Mouse (Mus musculus) kidney, embryonic 16.5 days (tissue): ENCODE measurements around the gene Tnip1. TPM values are rescaled to one million over a fixed set of nuclear protein-coding genes. Genes with fewer than 3 reads are reported as not detected.

Experiments
- ATAC-seq: fragments of 200-750 bp; cut with Nextera tagmentation; 2 replicates; pipeline ENCODE4 v1.8.0; 2017; ENCODE audit warnings: moderate TSS enrichment; ENCODE audit not compliant: low FRiP score, low TSS enrichment
- H3K27ac ChIP-seq: fragments of 300-500 bp; sonication (generic); 2 replicates; pipeline ENCODE4 v1.5.1; 2014; ENCODE audit warnings: low read length
- H3K27me3 ChIP-seq: fragments of 300-500 bp; sonication (generic); 2 replicates; pipeline ENCODE4 v1.6.1; 2014; ENCODE audit warnings: low read length, control low read depth, mixed read lengths; ENCODE audit not compliant: insufficient read depth
- H3K36me3 ChIP-seq: fragments of 300-500 bp; sonication (generic); 2 replicates; pipeline ENCODE4 v1.6.1; 2014; ENCODE audit warnings: low read length, control low read depth, mixed read lengths; ENCODE audit not compliant: insufficient read depth
- H3K4me1 ChIP-seq: fragments of 300-500 bp; sonication (generic); 2 replicates; pipeline ENCODE4 v1.6.1; 2014; ENCODE audit warnings: low read length, control low read depth, mixed read lengths; ENCODE audit not compliant: insufficient read depth
- H3K4me2 ChIP-seq: fragments of 300-500 bp; sonication (generic); replicated peaks from 2 replicates; pipeline ENCODE4 v1.6.1; 2014; ENCODE audit warnings: low read depth, low read length
- H3K4me3 ChIP-seq: fragments of 300-500 bp; sonication (generic); 2 replicates; pipeline ENCODE4 v1.5.1; 2014; ENCODE audit warnings: mild to moderate bottlenecking, low read length
- H3K9ac ChIP-seq: fragments of 300-500 bp; sonication (generic); replicated peaks from 2 replicates; pipeline ENCODE4 v1.6.1; 2014; ENCODE audit warnings: low read length
- H3K9me3 ChIP-seq: fragments of 300-500 bp; sonication (generic); 2 replicates; pipeline ENCODE4 v1.6.1; 2016; ENCODE audit warnings: low read length, control low read depth
- WGBS: fragments of 180-500 bp; shearing (Covaris S2); extraction: QIAGEN DNeasy Blood & Tissue Kit; methylation state at CpG from one replicate; pipeline ENCODE4 v1.1.7; 2014; 5-methylcytosine and 5-hydroxymethylcytosine counted together
- polyA plus RNA-seq: library from polyadenylated mRNA; unstranded; fragments of >200 nt; fragmentation: Nextera tagmentation; extraction: Ambion mirVana; gene quantifications from 2 replicates; pipeline ENCODE4 v1.2.1, GENCODE M21; 2015

Gene Tnip1
- polyA plus RNA-seq, 1 experiment from 2014 or later, result 20.2 TPM

DNA sequence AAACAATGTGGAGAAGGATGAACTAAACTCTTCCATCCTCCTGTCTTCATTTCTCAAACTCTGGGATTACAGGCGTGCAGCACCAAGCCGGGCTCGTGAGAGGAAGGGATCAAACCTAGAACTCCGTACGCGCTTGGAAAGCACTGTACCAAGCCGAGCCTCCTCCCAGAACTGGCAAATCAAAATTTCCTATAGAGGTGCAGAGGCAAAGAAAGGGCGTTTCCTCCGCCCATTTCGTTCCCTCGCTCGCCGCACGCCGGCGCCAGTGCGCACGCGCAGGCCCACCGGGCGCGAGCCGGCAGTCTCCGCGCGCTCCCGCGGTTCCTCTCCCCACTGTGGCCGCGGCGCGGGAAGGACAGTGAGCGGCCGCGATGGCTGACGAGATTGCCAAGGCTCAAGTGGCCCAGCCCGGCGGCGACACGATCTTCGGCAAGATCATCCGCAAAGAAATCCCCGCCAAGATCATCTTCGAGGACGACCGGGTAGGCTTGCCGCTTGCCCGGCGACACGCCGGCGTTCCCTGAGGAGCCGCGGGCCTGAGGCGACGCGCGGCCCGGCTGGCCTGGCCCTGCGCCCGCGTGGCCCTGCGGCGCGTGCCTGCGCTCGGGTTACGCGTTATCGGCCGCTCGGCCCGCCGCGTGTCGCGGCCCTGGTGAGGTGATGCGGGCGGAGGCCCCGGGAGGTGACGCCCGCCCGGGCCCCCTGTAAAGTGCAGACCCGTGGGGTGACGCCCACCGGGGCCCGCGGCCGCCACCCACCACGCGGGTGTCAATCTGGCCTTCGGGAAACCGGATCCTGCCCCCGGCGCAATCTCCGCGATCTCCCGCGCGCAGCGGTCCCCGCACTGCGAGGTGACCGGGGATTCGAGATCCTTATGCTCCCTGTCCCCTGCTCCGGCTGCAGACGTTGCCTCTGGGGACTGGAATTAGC, 96.3 kb downstream of the Tnip1 start, which contains the start of gene Hint1:
TSS of gene Hint1 (plus strand) at position 265 of the 930 bp plus-strand sequence.
- peak within 1 kb of the TSS; percentile 91 for H3K4me3 ChIP-seq
- peak within 1 kb of the TSS; percentile 91 for H3K27ac ChIP-seq
- peak; percentile 83 for ATAC-seq
- peaks cover 14% of the 10 kb centered on the region for H3K36me3 ChIP-seq
- H3K9ac ChIP-seq, result peak within 1 kb of the TSS; percentile 98
- WGBS, result under 1% methylated on average over 100 of the region's 107 CpGs
- peak within 1 kb of the TSS; percentile 59 for H3K4me2 ChIP-seq
- H3K9me3 ChIP-seq, result no peaks in the 10 kb centered on the region
- peaks cover 23% of the 10 kb centered on the region for H3K4me1 ChIP-seq
- no peaks in the 10 kb centered on the region for H3K27me3 ChIP-seq

DNA sequence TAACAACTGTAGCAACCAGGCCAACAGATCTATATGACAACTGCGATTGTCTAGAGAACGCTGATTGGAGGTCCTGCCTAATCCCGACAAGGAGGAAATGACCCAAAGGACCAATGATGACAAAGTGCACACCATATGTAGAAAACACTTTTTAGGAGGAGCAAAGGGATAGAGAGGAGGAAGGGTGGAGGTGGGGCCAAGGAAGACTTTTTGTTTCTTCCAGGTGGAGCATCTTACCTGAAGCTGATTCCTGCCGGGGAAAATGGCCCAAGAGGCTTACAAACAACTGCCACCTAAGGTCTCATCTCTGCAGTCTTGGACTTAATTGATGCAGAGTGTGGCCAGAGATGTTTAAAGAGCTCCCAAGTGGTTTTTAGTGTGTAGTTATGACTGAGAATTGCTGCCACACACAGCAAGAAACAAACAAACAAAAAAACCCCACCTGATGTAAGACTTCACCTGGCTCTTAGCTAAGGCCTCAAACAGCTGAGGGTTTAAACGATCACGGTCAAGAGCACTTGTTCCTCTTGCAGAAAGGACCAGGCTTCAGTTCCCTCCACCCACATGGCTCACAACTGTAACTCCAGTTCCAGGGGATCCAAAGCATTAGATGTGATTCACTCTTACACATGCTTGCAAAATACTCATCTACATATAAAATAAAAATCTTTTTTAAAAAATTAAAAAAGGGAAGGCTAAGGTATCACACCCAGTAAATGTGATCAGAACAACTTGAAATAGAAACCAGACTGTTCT, 97.2 kb downstream of the Tnip1 start:
- Histone ChIP-seq H3K4me3 (peak overlapping the region; percentile 91), H3K9ac (peak overlapping the region; percentile 98)

DNA sequence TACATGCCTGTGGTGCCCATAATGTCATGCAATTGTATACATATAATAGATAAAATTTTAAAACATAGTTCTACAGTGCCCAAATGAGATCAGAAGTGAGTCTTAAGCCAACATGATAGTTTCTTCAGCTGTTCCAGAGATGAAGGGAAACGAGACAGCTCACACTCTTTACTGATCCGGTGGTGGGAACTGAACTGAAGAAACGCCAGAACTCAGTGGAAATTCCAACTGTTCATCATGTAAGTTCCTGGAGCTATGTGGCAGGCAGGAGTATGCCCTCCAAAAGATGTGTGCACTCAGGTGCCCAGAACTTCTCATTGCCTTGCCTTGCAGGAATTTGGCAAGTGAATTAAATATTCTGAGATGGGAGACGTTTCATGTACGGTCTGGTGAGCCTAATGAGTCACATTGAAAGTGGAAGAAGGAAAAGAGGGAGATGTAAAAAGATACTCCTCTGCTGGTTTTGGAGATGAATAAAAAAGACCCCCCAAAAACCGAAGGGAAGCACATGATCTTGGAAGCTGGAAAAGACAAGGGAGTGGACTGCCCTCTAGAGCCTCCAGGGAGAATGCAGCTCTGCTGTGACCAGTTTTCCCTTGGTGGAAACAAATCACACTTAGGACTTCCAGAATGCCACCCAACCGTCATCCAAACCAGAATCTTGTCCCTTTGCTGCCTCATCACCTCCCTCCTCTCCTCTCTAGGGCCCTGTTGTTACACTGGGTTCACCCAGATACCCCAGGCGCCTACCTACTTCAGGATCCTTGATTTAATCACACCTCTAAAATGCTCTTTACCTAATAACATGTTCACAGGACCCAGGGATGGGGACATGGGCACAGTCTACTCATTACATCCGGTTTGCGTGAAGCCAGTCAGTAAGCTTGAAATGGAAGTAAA, 99.8 kb downstream of the Tnip1 start:
- WGBS, result 40% methylated on average over 10 of the region's 10 CpGs
- Histone ChIP-seq H3K27me3 (no peaks in the 10 kb centered on the region), H3K9ac (no peak overlapping the region), H3K27ac (no peak overlapping the region), H3K4me3 (no peak overlapping the region), H3K4me2 (no peak overlapping the region), H3K36me3 (no peaks in the 10 kb centered on the region), H3K9me3 (no peaks in the 10 kb centered on the region), H3K4me1 (peaks cover 14% of the 10 kb centered on the region)
- ATAC-seq, result no peak

More for the DNA sequence above, 97.2 kb downstream of the Tnip1 start:
- WGBS, result 63% methylated on average over 6 of the region's 6 CpGs
- Histone ChIP-seq H3K9me3 (no peaks in the 10 kb centered on the region), H3K27ac (peak overlapping the region; percentile 91), H3K36me3 (peaks cover 7% of the 10 kb centered on the region; the same call in 1 of the 2 replicates), H3K27me3 (no peaks in the 10 kb centered on the region), H3K4me2 (peak overlapping the region; percentile 59), H3K4me1 (peaks cover 23% of the 10 kb centered on the region)
- no peak for ATAC-seq

DNA sequence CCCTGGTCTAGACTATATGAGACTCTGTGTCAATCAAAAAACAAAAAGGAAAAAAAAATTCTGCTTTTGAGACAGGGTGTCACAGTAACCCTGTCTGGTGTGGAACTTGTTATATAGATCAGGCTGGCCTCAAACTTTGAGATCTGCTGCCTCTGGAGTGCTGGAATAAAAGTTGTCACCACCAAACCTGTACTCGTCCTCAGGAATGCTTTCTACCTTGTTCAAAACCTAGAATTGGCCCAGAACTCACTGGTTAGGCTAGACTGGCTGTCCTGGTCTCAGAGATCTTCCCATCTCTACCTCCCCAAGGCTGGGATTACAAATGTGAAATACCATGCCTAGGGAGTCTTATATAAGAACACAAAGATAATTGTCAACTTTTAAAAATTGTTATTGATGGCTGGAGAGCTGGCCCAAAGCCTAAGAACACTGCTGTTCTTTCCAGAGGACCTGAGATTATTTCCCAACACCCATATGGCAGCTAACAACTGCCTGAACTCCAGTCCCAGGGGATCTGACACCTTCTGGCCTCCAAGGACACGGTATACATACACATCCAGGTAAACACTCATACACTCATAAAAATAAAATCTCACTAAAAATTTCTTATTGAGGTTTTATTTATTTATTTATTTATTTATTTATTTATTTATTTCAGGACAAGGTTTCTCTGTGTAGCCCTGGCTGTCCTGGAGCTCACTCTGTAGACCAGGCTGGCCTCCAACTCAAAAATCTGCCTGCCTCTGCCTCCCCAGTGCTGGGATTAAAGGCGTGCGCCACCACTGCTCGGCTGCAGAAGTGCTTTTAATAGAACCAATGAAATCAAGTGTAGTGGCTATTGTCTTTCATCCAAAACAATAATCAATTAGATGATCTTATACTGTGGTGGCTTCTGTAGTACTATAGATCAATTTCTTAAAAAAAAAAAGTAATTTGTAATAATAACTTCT, 101.0 kb downstream of the Tnip1 start:
- H3K27ac ChIP-seq, result no peak overlapping the region
- ATAC-seq, result no peak
- H3K36me3 ChIP-seq, result no peaks in the 10 kb centered on the region
- no peaks in the 10 kb centered on the region for H3K27me3 ChIP-seq
- H3K4me3 ChIP-seq, result no peak overlapping the region
- peak overlapping the region; percentile 57; the same call in 1 of the 2 replicates for H3K4me2 ChIP-seq
- no peak overlapping the region for H3K9ac ChIP-seq
- H3K9me3 ChIP-seq, result no peaks in the 10 kb centered on the region
- H3K4me1 ChIP-seq, result peaks cover 6% of the 10 kb centered on the region
- WGBS, result 86% methylated on average over 5 of the region's 5 CpGs

Other genes with a start within 250 kb of the Tnip1 start
- 98.6 and 103 TPM in 2 replicates for gene Cdc42se2, start 175.2 kb downstream of the Tnip1 start, polyA plus RNA-seq
- 6.3 and 9.2 TPM in 2 replicates for gene Lyrm7, start 102.0 kb downstream of the Tnip1 start, polyA plus RNA-seq
- gene Hint1, start 96.5 kb downstream of the Tnip1 start, polyA plus RNA-seq, result 540 and 595 TPM in 2 replicates
- 262 and 297 TPM in 2 replicates for gene Gpx3, start 60.5 kb downstream of the Tnip1 start, polyA plus RNA-seq
- gene Anxa6, start 70.5 kb upstream of the Tnip1 start, polyA plus RNA-seq, result 239 and 266 TPM in 2 replicates
- gene Ccdc69, start 115.2 kb upstream of the Tnip1 start, polyA plus RNA-seq, result 3.0 and 3.6 TPM in 2 replicates
- 38.0 and 39.7 TPM in 2 replicates for gene Gm2a, start 135.2 kb upstream of the Tnip1 start, polyA plus RNA-seq
- not detected in 2 replicates for gene Slc36a3, start 188.8 kb upstream of the Tnip1 start, polyA plus RNA-seq
- gene Slc36a2, start 222.2 kb upstream of the Tnip1 start, polyA plus RNA-seq, result 0.61 and 0.81 TPM in 2 replicates
- gene Slc36a1, start 241.4 kb upstream of the Tnip1 start, polyA plus RNA-seq, result 1.6 and 3.0 TPM in 2 replicates